Mouse (Mus musculus): Measurements from ENCODE around the gene Polr2b.

GRCm38 (mm10) chr5:77309051-77309906, 668 bp upstream of the Polr2b start:
- no peak for TF ChIP-seq CTCF (IDR thresholded peaks at IDR 0.05; ENCODE audit: control insufficient read depth, insufficient read depth, insufficient replicate concordance, low read depth, low read length)
- no peak for TF ChIP-seq POLR2A (IDR thresholded peaks at IDR 0.05; ENCODE audit: control insufficient read depth, low read depth, low read length)
